In the genomic region with DNA sequence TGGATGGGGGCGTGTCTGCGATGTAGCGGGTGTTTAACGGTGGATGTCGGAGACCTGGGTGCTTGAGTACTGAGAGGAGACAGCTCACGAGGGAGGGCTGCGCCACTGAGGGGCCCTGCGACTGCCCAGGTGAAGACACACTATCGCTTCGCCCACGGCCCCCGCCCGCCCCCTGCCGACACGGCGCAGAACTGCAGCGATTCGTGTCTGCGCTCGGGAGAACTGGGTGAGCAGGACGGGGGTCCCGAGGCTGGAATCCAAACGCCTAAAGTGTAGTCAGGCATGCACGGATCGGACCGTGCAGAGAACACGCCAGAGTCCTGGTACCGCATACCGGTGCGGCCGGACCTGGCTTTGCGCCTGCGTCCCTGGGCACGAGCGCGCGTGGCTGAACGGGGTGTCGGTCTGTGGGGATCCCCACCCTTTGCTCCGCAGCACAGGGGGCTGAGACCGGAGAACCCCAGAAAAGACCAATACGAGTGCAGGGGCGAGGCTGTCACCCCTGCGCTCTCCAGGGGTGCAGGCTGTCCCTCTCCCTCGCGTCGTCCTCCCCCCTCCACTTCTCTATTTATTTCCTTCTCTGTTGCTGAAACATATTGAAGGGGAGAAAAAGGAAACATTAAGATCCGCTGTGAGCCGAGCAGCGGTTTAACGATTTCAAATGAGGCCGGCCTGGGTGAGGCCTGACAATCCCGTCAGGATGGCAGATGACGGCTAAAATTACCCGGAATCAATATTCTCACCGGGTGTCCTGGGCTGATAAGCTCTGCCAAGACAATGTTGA, we compare ENCODE assay signal across 9 mouse cellular contexts. TPM values are rescaled to one million over a fixed set of nuclear protein-coding genes. Genes with fewer than 3 reads are reported as not detected.
A peak's percentile ranks its signal among the peaks of the same experiment; 100 is the strongest.
DNase-seq lines count a peak whose midpoint lies in the region; ATAC-seq and TF ChIP-seq lines count a peak whose summit lies in the region.
"Had no signal": no experiment of that assay in that cellular context is flagged by ENCODE, and none has a peak within 500 bp of the region (broad histone marks: within the 10 kb centered on the region; RNA-seq: fewer than 3 reads in every experiment).

No protein-coding gene starts in this region.

- H3K4me3 ChIP-seq in kidney, adult 2 months (ENCODE audit: insufficient read depth, low read depth, low read length): no peak overlapping the region
- H3K4me3 ChIP-seq in lung, adult 2 months (replicated peaks; ENCODE audit: extremely low read depth, low read depth, low read length): no peak overlapping the region
- peak overlapping the region; percentile 35 for H3K4me3 ChIP-seq in neural tube, embryonic 13.5 days

- DNase-seq in B cell, adult 2 months: peak; percentile 76 to 77
- DNase-seq in Muller cell, postnatal 12 days (ENCODE audit: inconsistent ontology term): peak; percentile 30
- DNase-seq in cerebellum, postnatal 36 days: peak; percentile 67 to 74
- DNase-seq in gastrocnemius, postnatal 14 days: peak; percentile 38
- peak; percentile 15 for DNase-seq in kidney, adult 2 months
- DNase-seq in lung, adult 2 months: peak; percentile 36
- DNase-seq in thymus, postnatal 25 days: peak; percentile 59

- ATAC-seq in neural tube, embryonic 13.5 days (ENCODE audit: low read depth): peak; percentile 36; the same call in 1 of the 2 replicates

- intact Hi-C loops in gastrocnemius, postnatal 14 days (cut with DNase I; ENCODE audit: low total_unique reads): no loop called here

- no peaks in the 10 kb centered on the region for H3K36me3 ChIP-seq in kidney, adult 2 months (ENCODE audit: control insufficient read depth, insufficient read depth, low read length)
- no peaks in the 10 kb centered on the region for H3K36me3 ChIP-seq in neural tube, embryonic 13.5 days

- H3K27ac ChIP-seq in kidney, adult 2 months (ENCODE audit: insufficient read depth, low read depth, low read length): no peak overlapping the region
- no peak overlapping the region for H3K27ac ChIP-seq in neural tube, embryonic 13.5 days (replicated peaks)

- 8% methylated on average over 56 of the region's 56 CpGs for WGBS in kidney, adult 2 months
- WGBS in lung, adult 2 months: 6% methylated on average over 56 of the region's 56 CpGs
- WGBS in neural tube, embryonic 13.5 days: 6% methylated on average over 56 of the region's 56 CpGs

- H3K9me3 ChIP-seq in neural tube, embryonic 13.5 days: no peaks in the 10 kb centered on the region

- H3K9ac ChIP-seq in neural tube, embryonic 13.5 days: peak overlapping the region; percentile 58

- H3K4me1 ChIP-seq in kidney, adult 2 months (ENCODE audit: control insufficient read depth, insufficient read depth, low read length): no peaks in the 10 kb centered on the region
- H3K4me1 ChIP-seq in lung, adult 2 months (ENCODE audit: control insufficient read depth, insufficient read depth, low read length): peaks cover 2% of the 10 kb centered on the region; the same call in 1 of the 2 replicates
- H3K4me1 ChIP-seq in neural tube, embryonic 13.5 days (replicated peaks): peaks cover 9% of the 10 kb centered on the region

- TF ChIP-seq CTCF in kidney, adult 2 months (conservative IDR thresholded peaks at IDR 0.05; ENCODE audit: insufficient read depth, insufficient read length, low read depth, low read length): peak; percentile 66
- TF ChIP-seq CTCF in lung, adult 2 months (IDR thresholded peaks at IDR 0.05; ENCODE audit: insufficient read depth, low read length): peak; percentile 36; the same call in 1 of the 2 replicates

- no peaks in the 10 kb centered on the region for H3K27me3 ChIP-seq in kidney, adult 2 months (replicated peaks; ENCODE audit: control insufficient read depth, insufficient read depth, low read length)
- peaks cover 91% of the 10 kb centered on the region for H3K27me3 ChIP-seq in neural tube, embryonic 13.5 days

- peak overlapping the region; percentile 65 for H3K4me2 ChIP-seq in neural tube, embryonic 13.5 days

- no peak for TF ChIP-seq POLR2A in kidney, adult 2 months (IDR thresholded peaks at IDR 0.05; ENCODE audit: low read depth, low read length)
- no peak for TF ChIP-seq POLR2A in lung, adult 2 months (IDR thresholded peaks at IDR 0.05; ENCODE audit: borderline replicate concordance, extremely low read depth, low read depth, low read length)

RNA-seq across cellular contexts. Expression of gene Nkx1-1, which starts 9.3 kb away (rescaled TPM):
- total RNA-seq in gastrocnemius, postnatal 14 days (2021): not detected
- polyA plus RNA-seq in kidney, adult 2 months (2012; rRNA removed): not detected in 2 replicates
- polyA plus RNA-seq in lung, adult 2 months (2012; rRNA removed): not detected in 2 replicates
- polyA plus RNA-seq in neural tube, embryonic 13.5 days (2015; fragmentation: Nextera tagmentation; extraction: Ambion mirVana): 0.38 and 0.50 TPM in 2 replicates
- total RNA-seq: gastrocnemius, adult 8-10 months had no signal

Comparison
In these comparisons a context has a peak if more than half of its experiments do, and no peak if none do; other contexts are left out.
1. DNase-seq: peak in every context shown above with its lines; median percentile 76 in B cell, adult 2 months; 70 in cerebellum, postnatal 36 days; 59 in thymus, postnatal 25 days; 38 in gastrocnemius, postnatal 14 days; 36 in lung, adult 2 months; 30 in Muller cell, postnatal 12 days; 15 in kidney, adult 2 months.